Mouse (Mus musculus) CD4-positive, CD25-positive, alpha-beta regulatory T cell, adult 2 months (primary cell): ENCODE data around the gene Map4k4.

Experiments used
- DNase-seq: peaks from one replicate; pipeline ENCODE4 v3.0.0-alpha.2; 2012; ENCODE audit warnings: low read depth, low spot score

Gene Map4k4

GRCm38 (mm10) chr1:39898686-39899085, 2.0 kb upstream of the Map4k4 start:
- no peak for DNase-seq

GRCm38 (mm10) chr1:39901063-39901811, 524 bp downstream of the Map4k4 start:
- peak; percentile 53 for DNase-seq

GRCm38 (mm10) chr1:39901851-39902703, 1.4 kb downstream of the Map4k4 start:
- DNase-seq, result peak; percentile 57

GRCm38 (mm10) chr1:39902704-39903151, 2.0 kb downstream of the Map4k4 start:
- no peak for DNase-seq

- peak; percentile 59 for DNase-seq
Observed at GRCm38 (mm10) chr1:39904720-39905119, 4.0 kb downstream of the Map4k4 start.

- DNase-seq, result peak; percentile 43
Observed at GRCm38 (mm10) chr1:39906921-39907320, 6.2 kb downstream of the Map4k4 start.

- no peak for DNase-seq
Observed at GRCm38 (mm10) chr1:39908976-39909375, 8.3 kb downstream of the Map4k4 start.

GRCm38 (mm10) chr1:39911446-39911845, 10.7 kb downstream of the Map4k4 start:
- DNase-seq, result peak; percentile 84

GRCm38 (mm10) chr1:39913256-39913655, 12.5 kb downstream of the Map4k4 start:
- no peak for DNase-seq

GRCm38 (mm10) chr1:39916144-39916543, 15.4 kb downstream of the Map4k4 start:
- DNase-seq, result no peak

- peak; percentile 77 for DNase-seq
Observed at GRCm38 (mm10) chr1:39917855-39918516, 17.3 kb downstream of the Map4k4 start.

GRCm38 (mm10) chr1:39918517-39919115, 17.9 kb downstream of the Map4k4 start:
- DNase-seq, result peak; percentile 58

GRCm38 (mm10) chr1:39920616-39921015, 19.9 kb downstream of the Map4k4 start:
- DNase-seq, result peak; percentile 50

GRCm38 (mm10) chr1:39921996-39922395, 21.3 kb downstream of the Map4k4 start:
- DNase-seq, result peak; percentile 38

GRCm38 (mm10) chr1:39922714-39923113, 22.0 kb downstream of the Map4k4 start:
- peak; percentile 82 for DNase-seq

GRCm38 (mm10) chr1:39923395-39924337, 23.0 kb downstream of the Map4k4 start:
- DNase-seq, result peak; percentile 76

- DNase-seq, result no peak
Observed at GRCm38 (mm10) chr1:39931055-39931454, 30.3 kb downstream of the Map4k4 start.

GRCm38 (mm10) chr1:39932216-39932739, 31.6 kb downstream of the Map4k4 start:
- no peak for DNase-seq

- DNase-seq, result no peak
Observed at GRCm38 (mm10) chr1:39932922-39933321, 32.2 kb downstream of the Map4k4 start.

- DNase-seq, result no peak
Observed at GRCm38 (mm10) chr1:39934954-39935353, 34.2 kb downstream of the Map4k4 start.
